Mouse (Mus musculus): ENCODE measurements around the gene Slc9b2. TPM values are rescaled to one million over a fixed set of nuclear protein-coding genes. Genes with fewer than 3 reads are reported as not detected.

Slc9b2 gene
- not detected for total RNA-seq (2023)

DNA sequence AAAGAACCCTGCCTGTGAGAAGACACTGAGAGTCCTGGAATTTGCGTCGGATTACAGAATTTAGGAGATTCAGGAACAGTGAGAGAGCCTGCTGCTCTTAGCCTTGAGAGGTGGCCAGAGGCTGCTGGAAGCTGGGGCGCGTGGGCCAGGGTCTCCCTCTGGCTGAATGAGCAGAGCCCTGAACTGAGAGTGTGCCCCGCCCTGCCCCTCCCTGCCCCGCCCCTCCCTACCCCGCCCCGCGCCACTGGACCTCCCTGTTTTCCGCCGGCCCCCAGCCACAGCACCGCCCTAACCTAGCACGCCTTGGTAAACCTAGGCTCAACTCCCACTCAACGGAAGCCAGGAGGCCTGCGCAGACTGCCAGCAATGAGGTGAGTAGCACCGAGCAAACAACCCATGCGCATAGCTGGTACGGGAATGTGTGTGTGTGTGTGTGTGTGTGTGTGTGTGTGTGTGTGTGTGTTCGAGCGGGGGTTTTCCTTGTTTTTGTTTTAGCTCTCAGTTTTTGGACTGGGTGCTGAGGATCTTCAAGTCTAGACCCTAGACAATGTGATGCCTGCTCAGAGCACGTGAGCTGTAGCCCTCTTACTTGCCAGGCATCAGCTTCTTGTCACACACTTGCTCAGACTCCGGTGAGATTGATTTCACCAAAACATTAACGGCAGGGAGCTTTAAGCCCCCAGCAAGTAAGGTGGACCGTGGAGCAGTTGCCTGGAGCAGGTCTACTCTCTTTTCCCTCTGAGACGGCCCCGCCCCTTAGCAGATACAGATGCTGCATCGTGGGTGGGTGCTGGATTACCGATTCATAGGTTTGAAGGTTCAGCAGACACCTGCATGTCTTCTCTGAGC is at the start of gene Slc9b2:
TSS of gene Slc9b2 (plus strand) at position 290 of the 849 bp plus-strand sequence.

DNA sequence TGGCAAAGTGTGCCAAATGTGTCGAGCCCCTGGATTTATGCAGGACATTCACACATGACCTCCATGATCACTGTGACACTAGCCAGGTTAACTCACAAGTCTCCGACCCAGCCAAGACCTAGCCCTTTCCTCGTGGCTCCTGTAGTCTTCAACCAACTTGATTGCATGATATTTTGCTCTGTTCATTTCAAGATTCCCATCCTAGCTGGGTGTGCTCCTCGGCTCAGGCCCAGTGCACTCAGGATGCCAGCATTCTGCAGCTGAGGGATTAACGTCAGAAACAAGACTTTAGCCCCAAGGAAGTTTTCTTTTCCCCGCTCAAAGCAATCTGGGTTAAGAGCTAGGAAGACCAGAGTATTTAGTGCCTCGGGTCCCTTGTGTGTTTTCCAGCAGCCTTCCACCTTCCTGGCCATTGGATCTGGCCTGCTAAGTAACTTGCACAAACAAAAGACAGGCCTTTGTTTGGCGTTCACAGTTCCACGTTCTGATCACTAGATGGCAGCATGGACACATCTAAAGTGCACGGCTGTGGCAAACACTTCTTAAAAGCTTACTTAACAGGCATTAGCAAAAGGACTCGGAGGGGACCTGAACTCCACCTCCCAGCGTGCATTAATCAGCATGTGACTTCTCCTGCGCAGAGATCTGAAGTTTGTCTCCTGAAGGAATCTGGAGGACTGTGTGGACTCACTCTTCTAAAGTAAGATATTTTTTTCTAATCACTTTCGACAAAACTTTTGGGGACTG is 26.7 kb upstream of the Slc9b2 start, which contains the start of gene Bdh2:
TSS of gene Bdh2 (plus strand) at position 553 of the 747 bp plus-strand sequence.

DNA sequence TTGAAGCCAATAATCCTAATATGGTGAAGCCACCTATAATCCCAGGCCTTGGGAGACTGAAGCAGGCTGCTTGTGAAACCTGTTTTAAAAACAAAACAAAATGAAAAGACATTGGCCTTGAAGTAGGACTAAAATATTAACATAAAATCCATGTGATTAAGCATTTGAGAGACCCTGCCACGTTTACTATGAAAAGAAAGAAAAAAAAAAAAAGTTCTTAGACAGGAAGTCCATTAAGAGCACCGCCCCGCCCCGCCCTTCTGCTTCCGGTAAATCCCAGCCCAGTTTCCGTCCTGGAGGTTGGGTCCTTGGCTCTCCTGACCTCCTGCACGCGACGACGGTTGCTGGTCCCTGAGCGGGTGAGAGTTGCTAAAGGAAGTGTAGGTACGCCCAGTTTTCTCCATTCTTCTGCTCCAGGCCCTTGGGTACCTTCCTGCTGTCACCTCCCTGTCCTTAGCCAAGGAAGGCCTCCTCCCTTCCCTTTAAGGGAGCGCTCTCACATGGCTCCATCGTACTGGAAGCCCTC is 40.3 kb downstream of the Slc9b2 start, which contains the start of gene Slc9b1:
TSS of gene Slc9b1 (plus strand) at position 291 of the 526 bp plus-strand sequence.

Other genes starting within 250 kb of the Slc9b2 start
- 10 to 100 TPM; 32.1 to 39.7 TPM for gene Cenpe, start 95.2 kb upstream of the Slc9b2 start, total RNA-seq (2023)
- not detected for gene Bdh2, start 26.5 kb upstream of the Slc9b2 start, total RNA-seq (2023)
- gene Slc9b1, start 40.3 kb downstream of the Slc9b2 start, total RNA-seq (2023): 1 to 10 TPM in 1 of 2 experiments, not detected in 1; 1.4 TPM
- gene Cisd2, start 116.2 kb downstream of the Slc9b2 start, total RNA-seq (2023): 10 to 100 TPM; 18.8 to 18.9 TPM
- 100 to 1,000 TPM; 380 to 413 TPM for gene Ube2d3, start 130.4 kb downstream of the Slc9b2 start, total RNA-seq (2023)
- gene Manba, start 177.9 kb downstream of the Slc9b2 start, total RNA-seq (2023): 10 to 100 TPM; 20.2 to 23.6 TPM